Mouse (Mus musculus) heart, embryonic 11.5 days (tissue): ENCODE data around the gene Xpot. TPM values are rescaled to one million over a fixed set of nuclear protein-coding genes. Genes with fewer than 3 reads are reported as not detected.
A peak's percentile ranks its signal among the peaks of the same experiment; 100 is the strongest.

Experiments
- ATAC-seq: fragments of 200-750 bp; cut with Nextera tagmentation; replicated peaks from 2 replicates; pipeline ENCODE4 v1.8.0; 2017; ENCODE audit warnings: moderate library complexity; ENCODE audit not compliant: insufficient number of reproducible peaks, low FRiP score, low TSS enrichment
- H3K27ac ChIP-seq: fragments of 300-500 bp; sonication (generic); 2 replicates; pipeline ENCODE4 v1.5.1; 2014; ENCODE audit warnings: mild to moderate bottlenecking, low read depth, low read length
- H3K27me3 ChIP-seq: fragments of 300-500 bp; sonication (generic); 2 replicates; pipeline ENCODE4 v1.6.1; 2014; ENCODE audit warnings: mild to moderate bottlenecking, low read length, mixed read lengths; ENCODE audit not compliant: control insufficient read depth, insufficient read depth
- H3K36me3 ChIP-seq: fragments of 300-500 bp; sonication (generic); 2 replicates; pipeline ENCODE4 v1.6.1; 2014; ENCODE audit warnings: mild to moderate bottlenecking, low read length, moderate library complexity, mixed read lengths; ENCODE audit not compliant: control insufficient read depth, insufficient read depth
- H3K4me1 ChIP-seq: fragments of 300-500 bp; sonication (generic); 2 replicates; pipeline ENCODE4 v1.6.1; 2014; ENCODE audit warnings: low read length; ENCODE audit not compliant: control insufficient read depth, insufficient read depth
- H3K4me2 ChIP-seq: fragments of 300-500 bp; sonication (generic); 2 replicates; pipeline ENCODE4 v1.6.1; 2014; ENCODE audit warnings: mild to moderate bottlenecking, moderate library complexity
- H3K4me3 ChIP-seq: fragments of 300-500 bp; sonication (generic); 2 replicates; pipeline ENCODE4 v1.5.1; 2014; ENCODE audit warnings: low read depth, low read length
- H3K9ac ChIP-seq: fragments of 300-500 bp; sonication (generic); 2 replicates; pipeline ENCODE4 v1.6.1; 2014; ENCODE audit warnings: mild to moderate bottlenecking, low read depth, low read length, moderate library complexity
- H3K9me3 ChIP-seq: fragments of 300-500 bp; sonication (generic); replicated peaks from 2 replicates; pipeline ENCODE4 v1.6.1; 2016; ENCODE audit warnings: low read length; ENCODE audit not compliant: control insufficient read depth
- WGBS: fragments of 180-500 bp; shearing (Covaris S2); extraction: QIAGEN DNeasy Blood & Tissue Kit; methylation state at CpG from one replicate; pipeline ENCODE4 v1.1.7; 2014; ENCODE audit not compliant: insufficient replicate concordance; 5-methylcytosine and 5-hydroxymethylcytosine counted together
- polyA plus RNA-seq: library from polyadenylated mRNA; unstranded; fragments of >200 nt; fragmentation: Nextera tagmentation; extraction: Ambion mirVana; gene quantifications from 2 replicates; pipeline ENCODE4 v1.2.1, GENCODE M21; 2014

Gene Xpot
- polyA plus RNA-seq, 1 experiment from 2014 or later: 35.3 TPM

DNA sequence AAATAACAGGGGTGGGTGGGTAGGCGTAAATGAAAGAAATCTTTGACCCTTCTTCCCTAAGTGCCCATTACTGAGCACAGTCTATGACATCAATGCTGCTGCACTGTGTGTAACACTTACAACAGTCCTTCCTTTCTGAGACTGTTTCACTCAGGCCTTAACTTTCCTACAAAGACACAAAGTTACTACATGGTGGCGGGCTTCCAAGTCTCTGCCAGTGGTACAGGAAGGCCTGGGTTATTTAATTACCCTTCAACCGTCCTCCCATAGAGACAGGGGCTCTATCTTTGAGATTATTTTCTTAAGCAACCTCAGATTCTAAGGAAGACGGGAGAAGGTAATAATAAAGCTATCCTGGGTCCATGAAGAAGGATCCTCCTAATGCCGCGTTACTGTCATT, 13.7 kb downstream of the Xpot start:
- Histone ChIP-seq H3K36me3 (peaks cover 43% of the 10 kb centered on the region), H3K27me3 (no peaks in the 10 kb centered on the region), H3K4me1 (no peaks in the 10 kb centered on the region), H3K4me3 (no peak overlapping the region), H3K9ac (no peak overlapping the region), H3K27ac (peak overlapping the region; percentile 62; the same call in 1 of the 2 replicates), H3K4me2 (no peak overlapping the region), H3K9me3 (no peaks in the 10 kb centered on the region)
- WGBS: 87% methylated on average over 6 of the region's 6 CpGs
- no peak for ATAC-seq

DNA sequence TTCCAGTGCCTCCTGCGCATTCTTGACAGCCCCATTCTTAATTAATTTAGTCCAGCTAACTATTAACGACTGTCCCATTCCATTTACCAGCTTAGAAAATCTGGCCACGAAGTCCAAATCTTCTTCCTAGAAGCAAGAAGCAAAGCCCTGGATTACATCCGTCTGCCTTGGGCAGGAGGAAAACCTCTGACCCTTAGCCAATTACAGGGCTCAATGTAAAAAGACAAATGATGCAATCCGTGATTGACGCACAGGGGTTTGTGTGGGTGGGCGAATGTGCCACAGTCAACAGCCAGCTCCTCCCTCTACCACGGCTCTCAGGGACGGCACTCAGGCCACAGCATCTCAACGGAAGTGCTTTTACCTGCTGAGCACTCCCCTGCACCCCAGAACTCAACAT, 14.5 kb downstream of the Xpot start:
- H3K9me3 ChIP-seq: no peaks in the 10 kb centered on the region
- H3K27me3 ChIP-seq: no peaks in the 10 kb centered on the region
- H3K9ac ChIP-seq: no peak overlapping the region
- no peak overlapping the region for H3K4me2 ChIP-seq
- WGBS: 85% methylated on average over 9 of the region's 10 CpGs
- H3K4me1 ChIP-seq: no peaks in the 10 kb centered on the region
- H3K27ac ChIP-seq: no peak overlapping the region
- no peak for ATAC-seq
- peaks cover 47% of the 10 kb centered on the region for H3K36me3 ChIP-seq
- H3K4me3 ChIP-seq: no peak overlapping the region

DNA sequence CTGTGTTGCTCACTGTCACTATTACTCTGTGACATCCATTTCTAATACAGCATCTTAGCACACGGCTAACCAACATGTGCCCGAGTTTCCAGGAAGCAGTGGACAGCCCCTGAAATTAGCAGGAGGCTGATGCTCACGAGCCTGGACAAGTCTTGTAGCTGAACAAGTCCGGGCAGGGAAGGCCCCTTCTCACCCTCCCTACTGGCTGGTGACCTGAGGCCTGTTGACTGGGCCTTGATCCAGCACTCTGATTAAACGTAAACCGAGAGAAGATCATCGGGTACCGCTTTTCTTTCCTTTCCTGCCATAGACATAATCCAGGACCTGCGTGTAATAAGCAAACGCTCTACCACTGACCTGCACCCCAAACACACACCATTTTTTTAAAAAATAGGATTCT, 18.0 kb downstream of the Xpot start:
- Histone ChIP-seq H3K27ac (no peak overlapping the region), H3K4me1 (no peaks in the 10 kb centered on the region), H3K27me3 (no peaks in the 10 kb centered on the region), H3K4me3 (no peak overlapping the region), H3K4me2 (no peak overlapping the region), H3K9ac (no peak overlapping the region), H3K9me3 (no peaks in the 10 kb centered on the region), H3K36me3 (peaks cover 57% of the 10 kb centered on the region)
- ATAC-seq: no peak
- 93% methylated on average over 10 of the region's 10 CpGs for WGBS

DNA sequence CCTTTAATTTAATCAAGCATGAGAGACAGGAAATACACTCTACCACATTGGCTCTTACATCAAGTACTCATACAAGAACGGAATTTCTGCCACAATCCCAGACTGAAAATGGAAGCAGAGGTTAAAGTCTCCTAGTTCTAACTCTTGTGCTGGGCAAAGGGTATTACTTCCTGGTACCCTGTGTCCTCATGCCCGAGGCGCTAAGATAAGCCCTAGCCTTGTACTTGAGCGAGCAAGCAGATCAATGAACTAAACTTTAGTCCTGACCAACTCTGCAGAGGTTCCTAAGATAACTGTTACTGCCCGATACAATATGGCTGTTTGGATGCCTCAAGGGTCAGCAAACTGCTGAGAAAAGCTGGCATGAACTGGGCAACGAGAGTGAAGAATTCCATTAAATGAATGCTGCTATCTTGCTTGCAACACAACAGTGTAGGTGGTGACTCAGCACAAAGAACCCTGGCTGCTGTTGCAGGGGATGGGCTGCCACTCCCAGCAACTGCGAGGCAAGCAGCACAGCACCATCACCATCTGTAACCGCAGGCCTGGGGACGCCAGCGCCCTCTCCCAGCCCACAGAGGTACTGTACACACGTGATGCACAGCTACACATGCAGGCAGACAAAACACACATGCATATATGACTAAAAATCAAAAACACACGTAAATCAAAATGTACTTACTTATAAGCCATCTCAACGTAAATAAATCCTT, 21.3 kb downstream of the Xpot start:
- no peak for ATAC-seq

DNA sequence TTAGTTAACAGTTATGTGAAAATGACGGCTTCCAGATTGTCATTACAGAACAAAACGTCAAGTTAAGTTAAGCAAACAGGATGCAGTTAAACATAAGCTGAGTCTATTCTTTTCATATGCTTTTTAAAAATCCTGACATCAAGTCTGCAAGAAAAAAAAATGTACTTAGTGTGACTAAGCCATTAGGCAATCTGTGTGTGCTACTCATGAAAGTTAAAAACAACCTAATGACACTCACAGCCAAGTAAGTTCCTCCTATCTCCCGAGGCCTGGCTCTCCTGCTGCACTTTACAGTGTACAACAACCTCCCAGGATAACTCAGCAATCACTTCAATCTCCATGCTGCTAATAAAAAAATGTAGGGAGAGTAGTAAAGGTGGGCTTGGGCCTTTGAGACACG, 22.6 kb downstream of the Xpot start:
- ATAC-seq: no peak

More for the DNA sequence above, 21.3 kb downstream of the Xpot start:
- Histone ChIP-seq H3K9ac (no peak overlapping the region), H3K27ac (no peak overlapping the region), H3K36me3 (peaks cover 57% of the 10 kb centered on the region), H3K4me3 (no peak overlapping the region), H3K4me2 (no peak overlapping the region), H3K9me3 (no peaks in the 10 kb centered on the region), H3K4me1 (no peaks in the 10 kb centered on the region), H3K27me3 (no peaks in the 10 kb centered on the region)
- 87% methylated on average over 13 of the region's 13 CpGs for WGBS

DNA sequence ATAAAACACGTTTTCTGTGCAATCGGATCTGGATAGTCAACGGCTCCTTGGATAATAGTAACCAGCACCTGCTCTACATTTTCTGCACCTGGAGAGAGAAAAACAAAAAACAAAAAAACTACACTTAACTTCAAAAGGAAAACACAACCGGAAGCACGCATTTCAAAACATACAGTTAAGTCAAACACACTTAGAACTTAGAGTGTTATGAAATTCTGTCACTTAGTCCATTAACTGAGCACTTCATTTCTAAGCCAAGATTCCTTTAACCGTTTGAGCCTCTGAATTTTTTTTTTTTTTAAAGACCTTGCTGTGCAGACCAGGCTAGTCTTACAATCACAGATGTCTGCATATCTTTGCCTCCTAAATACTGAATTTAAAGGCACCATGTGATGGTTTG, 24.9 kb downstream of the Xpot start:
- no peak overlapping the region for H3K4me3 ChIP-seq
- WGBS: 91% methylated on average over 6 of the region's 6 CpGs
- H3K9me3 ChIP-seq: no peaks in the 10 kb centered on the region
- H3K4me1 ChIP-seq: no peaks in the 10 kb centered on the region
- H3K36me3 ChIP-seq: peaks cover 60% of the 10 kb centered on the region
- H3K27ac ChIP-seq: no peak overlapping the region
- H3K4me2 ChIP-seq: no peak overlapping the region
- no peaks in the 10 kb centered on the region for H3K27me3 ChIP-seq
- H3K9ac ChIP-seq: no peak overlapping the region
- no peak for ATAC-seq

More for the DNA sequence above, 22.6 kb downstream of the Xpot start:
- Histone ChIP-seq H3K36me3 (peaks cover 65% of the 10 kb centered on the region), H3K27ac (no peak overlapping the region), H3K4me2 (no peak overlapping the region), H3K4me1 (no peaks in the 10 kb centered on the region), H3K4me3 (no peak overlapping the region), H3K27me3 (no peaks in the 10 kb centered on the region), H3K9ac (no peak overlapping the region), H3K9me3 (no peaks in the 10 kb centered on the region)
- WGBS: 85% methylated on average over 4 of the region's 4 CpGs

DNA sequence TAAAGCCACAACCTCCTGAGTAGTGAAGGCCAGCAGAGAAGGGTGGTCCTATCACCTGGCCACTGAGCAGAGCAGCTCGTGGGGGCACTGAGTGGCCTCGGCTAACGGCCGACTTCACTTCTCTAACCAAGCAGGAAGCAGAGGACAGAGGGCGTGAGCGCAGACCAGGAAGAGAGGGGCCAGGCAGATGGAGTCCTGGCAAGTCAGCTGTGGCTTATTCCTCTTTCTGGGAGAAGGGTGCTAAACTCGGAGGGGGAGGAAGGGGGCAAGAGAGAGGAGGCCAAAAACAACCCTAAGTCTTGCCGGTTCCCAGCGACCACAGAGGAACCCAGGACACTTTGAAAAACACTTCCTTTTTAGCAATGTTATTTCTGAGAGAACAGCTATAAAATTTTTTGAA, 29.6 kb downstream of the Xpot start:
- H3K4me1 ChIP-seq: no peaks in the 10 kb centered on the region
- H3K9ac ChIP-seq: no peak overlapping the region
- H3K36me3 ChIP-seq: peaks cover 32% of the 10 kb centered on the region
- no peaks in the 10 kb centered on the region for H3K9me3 ChIP-seq
- ATAC-seq: no peak
- H3K27ac ChIP-seq: no peak overlapping the region
- H3K4me3 ChIP-seq: no peak overlapping the region
- no peaks in the 10 kb centered on the region for H3K27me3 ChIP-seq
- WGBS: 84% methylated on average over 9 of the region's 9 CpGs
- no peak overlapping the region for H3K4me2 ChIP-seq

DNA sequence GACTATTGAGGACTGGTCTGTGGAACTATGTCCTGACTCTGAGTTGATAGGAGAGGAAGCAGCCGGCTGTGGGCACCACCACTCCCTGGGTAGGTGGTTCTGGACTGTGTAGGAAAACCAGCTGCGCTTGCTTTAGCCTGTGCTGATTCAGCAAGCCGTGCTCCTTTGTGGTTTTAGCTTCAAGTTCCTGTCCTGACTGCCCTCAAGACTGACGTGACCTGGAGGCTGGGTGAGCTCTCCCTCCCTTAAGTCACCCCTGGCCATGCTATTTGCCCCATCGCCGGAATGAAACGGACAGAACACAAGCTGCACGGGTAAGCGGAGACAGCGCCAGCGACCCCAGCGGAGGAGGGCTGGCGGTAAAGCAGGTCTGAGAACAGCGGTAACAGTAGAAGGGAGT, 35.0 kb downstream of the Xpot start:
- Histone ChIP-seq H3K27me3 (no peaks in the 10 kb centered on the region), H3K9me3 (no peaks in the 10 kb centered on the region), H3K9ac (no peak overlapping the region), H3K4me3 (no peak overlapping the region), H3K36me3 (peaks cover 16% of the 10 kb centered on the region), H3K27ac (no peak overlapping the region), H3K4me2 (no peak overlapping the region), H3K4me1 (no peaks in the 10 kb centered on the region)
- 88% methylated on average over 14 of the region's 14 CpGs for WGBS
- ATAC-seq: no peak

DNA sequence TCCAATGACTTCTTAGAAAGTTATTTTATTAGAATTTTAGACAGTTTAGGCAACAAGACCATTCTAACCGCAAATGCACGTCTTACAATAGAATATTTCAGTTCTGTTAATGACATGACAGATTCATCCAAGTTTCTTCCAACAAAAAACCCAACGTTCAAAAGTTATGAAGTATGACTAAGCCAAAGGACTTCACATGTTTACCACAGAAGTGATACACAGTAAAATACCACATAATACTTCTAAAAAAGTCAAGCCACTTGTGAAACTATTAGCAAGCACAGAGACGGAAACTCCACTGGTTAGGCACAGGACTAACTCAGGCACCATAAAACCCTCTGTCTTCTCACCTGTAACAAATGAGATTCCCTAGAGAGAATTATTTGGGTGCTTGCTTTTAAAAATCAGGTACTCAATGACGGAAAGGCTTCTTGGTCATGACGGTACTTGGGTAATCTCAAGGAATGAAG, 38.7 kb downstream of the Xpot start:
- no peaks in the 10 kb centered on the region for H3K27me3 ChIP-seq
- H3K36me3 ChIP-seq: peaks cover 13% of the 10 kb centered on the region; the same call in 1 of the 2 replicates
- no peak for ATAC-seq

More for the DNA sequence above, 38.7 kb downstream of the Xpot start:
- 68% methylated on average over 6 of the region's 6 CpGs for WGBS
- Histone ChIP-seq H3K4me3 (peak overlapping the region; percentile 94), H3K9ac (peak overlapping the region; percentile 90), H3K4me2 (peak overlapping the region; percentile 74), H3K4me1 (peaks cover 8% of the 10 kb centered on the region), H3K9me3 (no peaks in the 10 kb centered on the region), H3K27ac (no peak overlapping the region)
